Mouse (Mus musculus) lung, adult 2 months (tissue): ENCODE data around the gene Crocc. TPM values are rescaled to one million over a fixed set of nuclear protein-coding genes. Genes with fewer than 3 reads are reported as not detected.

Experiments
- DNase-seq: peaks from one replicate; pipeline ENCODE4 v3.0.0; 2022
- H3K4me1 ChIP-seq: fragments of 200-500 bp; 2 replicates; pipeline ENCODE4 v1.6.1; 2011; ENCODE audit warnings: low read length; ENCODE audit not compliant: control insufficient read depth, insufficient read depth
- H3K4me3 ChIP-seq: fragments of 200-500 bp; replicated peaks from 2 replicates; pipeline ENCODE3; 2011; ENCODE audit warnings: low read depth, mild to moderate bottlenecking, control low read depth, low read length; ENCODE audit errors: extremely low read depth
- CTCF ChIP-seq: fragments of 200-500 bp; IDR thresholded peaks from 2 replicates; pipeline ENCODE4 v1.5.1; 2011; ENCODE audit warnings: mild to moderate bottlenecking, low read length, control low read depth; ENCODE audit not compliant: insufficient read depth
- POLR2A ChIP-seq: fragments of 200-500 bp; IDR thresholded peaks from 2 replicates; pipeline ENCODE4 v1.6.1; 2011; ENCODE audit warnings: low read depth, mild to moderate bottlenecking, control low read depth, low read length, borderline replicate concordance; ENCODE audit errors: extremely low read depth
- WGBS: fragments of 180-500 bp; shearing (Covaris S2); methylation state at CpG from one replicate; pipeline ENCODE4 v1.1.7; 2018; 5-methylcytosine and 5-hydroxymethylcytosine counted together
- polyA plus RNA-seq: library from polyadenylated mRNA; depleted of rRNA; stranded (reverse); fragments of >200 nt; gene quantifications from 2 replicates; pipeline ENCODE4 v1.2.3, GENCODE M21; 2012

Gene Crocc
- polyA plus RNA-seq, 1 experiment, result 14.0 TPM

DNA sequence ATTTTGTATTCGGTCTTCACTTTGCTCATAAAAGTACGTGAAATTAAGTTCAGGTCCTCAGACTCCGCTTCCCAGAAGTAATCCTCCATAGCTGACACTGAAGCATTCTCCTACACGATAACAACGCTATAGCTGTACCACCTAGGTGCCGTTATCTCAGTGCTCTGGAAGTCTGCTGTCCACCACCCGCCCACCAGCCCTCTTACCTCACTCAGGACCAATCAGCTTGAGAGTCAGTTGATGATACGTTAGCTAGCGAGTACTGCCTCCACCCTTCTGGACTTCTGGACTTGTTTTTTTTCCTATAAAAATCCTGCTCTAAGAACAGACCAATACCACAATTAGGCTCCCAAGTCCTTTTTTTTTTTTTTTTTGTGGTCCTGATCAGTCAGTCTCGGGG lies 26.5 kb upstream of the Crocc start:
- TF ChIP-seq CTCF (no peak), POLR2A (no peak)
- Histone ChIP-seq H3K4me3 (no peak overlapping the region), H3K4me1 (no peaks in the 10 kb centered on the region)
- WGBS, result 69% methylated on average over 10 of the region's 10 CpGs
- DNase-seq, result no peak

DNA sequence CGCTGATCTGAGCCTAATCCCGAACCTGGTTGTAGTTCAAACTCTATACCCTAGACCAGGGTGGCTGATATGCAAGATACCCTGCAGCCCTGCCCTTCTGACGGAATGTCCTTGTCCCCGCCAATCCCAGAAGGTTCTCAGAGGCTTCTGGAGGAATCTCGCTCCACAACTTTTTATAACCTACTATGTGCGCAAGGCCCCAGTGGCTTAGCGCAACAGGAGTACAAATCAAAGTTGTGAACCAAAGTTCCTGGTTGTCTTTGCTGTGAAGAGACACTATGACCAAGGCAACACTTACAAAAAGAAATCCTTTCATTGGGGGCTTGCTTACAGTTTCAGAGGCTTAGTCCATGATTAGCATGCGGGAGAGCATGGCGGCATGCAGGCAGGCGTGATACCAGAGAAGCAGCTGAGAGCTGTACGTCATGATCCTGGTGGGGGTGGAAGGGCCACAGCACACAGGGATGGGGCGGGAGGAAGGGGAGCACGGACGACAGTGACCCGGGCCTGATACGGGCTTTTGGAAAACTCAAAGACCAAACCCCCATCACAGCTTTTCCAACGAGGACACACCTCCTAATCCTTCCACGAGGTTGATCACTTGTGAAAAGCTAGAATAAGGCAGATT lies 18.3 kb upstream of the Crocc start:
- TF ChIP-seq POLR2A, result no peak
- TF ChIP-seq CTCF, result no peak
- peaks cover 16% of the 10 kb centered on the region for H3K4me1 ChIP-seq
- no peak overlapping the region for H3K4me3 ChIP-seq
- 70% methylated on average over 18 of the region's 18 CpGs for WGBS
- DNase-seq, result no peak

GRCm38 (mm10) chr4:141077681-141078509 lies 17.5 kb upstream of the Crocc start, which contains the start of gene Necap2:
TSS of gene Necap2 (minus strand) at chr4:141078357.
- under 1% methylated on average over 67 of the region's 67 CpGs for whole genome bisulfite sequencing
- Histone ChIP-seq H3K4me1 (peaks cover 16% of the 10 kb centered on the region), H3K4me3 (peak within 1 kb of the TSS; percentile 97)
- DNase-seq, result peak; percentile 94
- TF ChIP-seq CTCF, result peak; percentile 55
- peak; percentile 98; the same call in 1 of the 2 replicates for TF ChIP-seq POLR2A

GRCm38 (mm10) chr4:141076761-141077506 lies 16.6 kb upstream of the Crocc start:
- Histone ChIP-seq H3K4me3 (peak overlapping the region; percentile 97), H3K4me1 (peaks cover 16% of the 10 kb centered on the region)
- DNase-seq, result no peak
- TF ChIP-seq POLR2A (no peak), CTCF (no peak)
- 52% methylated on average over 17 of the region's 17 CpGs for WGBS

DNA sequence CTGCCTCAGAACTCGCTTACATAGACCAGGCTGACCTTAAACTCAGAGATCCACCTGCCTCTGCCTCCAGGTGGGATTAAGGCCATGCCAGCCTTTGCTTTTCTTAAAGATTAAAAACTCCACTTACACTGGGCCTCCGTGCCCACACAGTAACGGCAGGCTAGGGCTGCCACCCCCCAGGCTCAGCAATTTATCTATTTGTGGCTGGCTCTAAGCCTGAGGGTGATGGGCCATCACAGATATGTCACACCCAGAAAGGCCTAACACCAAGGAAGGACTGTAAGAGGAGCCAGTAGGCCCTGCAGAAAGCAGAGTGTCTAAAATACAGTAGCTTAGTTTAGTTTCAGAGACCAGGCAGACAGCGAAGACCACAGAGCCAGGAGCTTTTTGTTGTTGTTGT lies 13.8 kb upstream of the Crocc start:
- Histone ChIP-seq H3K4me1 (peaks cover 16% of the 10 kb centered on the region), H3K4me3 (no peak overlapping the region)
- TF ChIP-seq CTCF, result no peak
- TF ChIP-seq POLR2A, result no peak
- DNase-seq, result no peak
- WGBS, result 85% methylated on average over 4 of the region's 4 CpGs

DNA sequence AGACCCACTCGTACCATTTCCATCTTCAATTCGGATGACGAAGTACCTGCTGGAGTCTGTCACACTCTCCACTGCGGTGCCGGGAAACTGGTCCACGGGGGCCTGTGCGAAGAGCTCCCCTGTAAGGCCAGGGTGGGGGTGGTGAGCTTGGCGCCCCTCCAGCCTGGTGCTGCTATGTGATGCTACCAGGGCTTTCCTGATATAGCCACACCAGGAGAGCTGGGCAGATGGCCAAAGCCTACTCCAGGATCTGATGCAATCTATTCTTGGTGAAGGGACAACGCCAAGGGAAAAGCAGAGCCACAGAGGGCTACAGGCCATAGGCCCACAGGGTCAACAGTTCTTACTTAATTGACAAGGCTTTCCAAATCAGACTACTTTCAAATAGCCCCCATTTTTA lies 13.3 kb upstream of the Crocc start:
- H3K4me3 ChIP-seq, result no peak overlapping the region
- peak; percentile 66 for DNase-seq
- TF ChIP-seq CTCF (no peak), POLR2A (no peak)
- WGBS, result 45% methylated on average over 9 of the region's 9 CpGs
- H3K4me1 ChIP-seq, result peaks cover 16% of the 10 kb centered on the region

- H3K4me3 ChIP-seq, result no peak overlapping the region
- no peak for DNase-seq
- 82% methylated on average over 11 of the region's 11 CpGs for WGBS
- H3K4me1 ChIP-seq, result peaks cover 16% of the 10 kb centered on the region
- no peak for TF ChIP-seq CTCF
- TF ChIP-seq POLR2A, result no peak
Observed at GRCm38 (mm10) chr4:141072502-141072901, 12.2 kb upstream of the Crocc start.

GRCm38 (mm10) chr4:141069731-141070130 lies 9.4 kb upstream of the Crocc start:
- DNase-seq, result peak; percentile 58
- H3K4me1 ChIP-seq, result peaks cover 7% of the 10 kb centered on the region
- H3K4me3 ChIP-seq, result no peak overlapping the region
- WGBS, result 49% methylated on average over 4 of the region's 4 CpGs
- TF ChIP-seq POLR2A, result no peak
- TF ChIP-seq CTCF, result peak; percentile 82

DNA sequence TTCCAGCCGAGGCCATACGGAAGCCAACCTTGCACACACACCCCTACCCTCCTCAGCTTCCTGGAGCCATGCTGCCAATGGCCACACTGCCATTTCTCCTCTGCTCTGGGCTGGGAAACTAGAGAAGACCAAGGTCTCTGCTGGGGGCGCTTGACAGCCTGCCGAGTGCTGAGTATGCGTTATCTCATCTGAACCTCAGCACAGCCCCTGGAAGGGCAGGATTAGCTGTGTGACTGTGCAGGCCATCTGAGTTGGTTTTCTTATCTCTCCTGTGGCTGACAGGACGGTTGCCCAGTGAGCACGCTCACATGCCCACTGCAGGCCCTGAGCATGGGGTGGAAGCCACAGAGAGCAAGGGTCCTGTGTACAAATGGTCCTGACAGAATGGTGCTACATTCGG lies 8.3 kb upstream of the Crocc start:
- WGBS, result 87% methylated on average over 8 of the region's 8 CpGs
- peaks cover 3% of the 10 kb centered on the region for H3K4me1 ChIP-seq
- DNase-seq, result no peak
- no peak overlapping the region for H3K4me3 ChIP-seq
- TF ChIP-seq POLR2A (no peak), CTCF (no peak)

GRCm38 (mm10) chr4:141067516-141068046 lies 7.2 kb upstream of the Crocc start:
- WGBS, result 65% methylated on average over 9 of the region's 9 CpGs
- peak; percentile 19 for DNase-seq

More at GRCm38 (mm10) chr4:141067516-141068046, 7.2 kb upstream of the Crocc start:
- no peak for TF ChIP-seq POLR2A
- TF ChIP-seq CTCF, result no peak
- Histone ChIP-seq H3K4me1 (peaks cover 3% of the 10 kb centered on the region), H3K4me3 (no peak overlapping the region)
